Mouse (Mus musculus) forebrain, embryonic 15.5 days (tissue): Measurements from ENCODE around the gene BC005537. TPM values are rescaled to one million over a fixed set of nuclear protein-coding genes. Genes with fewer than 3 reads are reported as not detected.
"Not testable (repeated sequence)": the region's sequence is repeated elsewhere in the genome, so short reads cannot be mapped to it uniquely, and the experiment has no call there.

Experiments used
- ATAC-seq: fragments of 200-750 bp; cut with Nextera tagmentation; replicated peaks from 2 replicates; pipeline ENCODE4 v1.8.0; 2017; ENCODE audit warnings: mild to moderate bottlenecking, moderate TSS enrichment, moderate library complexity
- H3K27ac ChIP-seq: fragments of 300-500 bp; sonication (generic); replicated peaks from 2 replicates; pipeline ENCODE4 v1.5.1; 2015; ENCODE audit warnings: mild to moderate bottlenecking, inconsistent platforms
- H3K27me3 ChIP-seq: fragments of 300-500 bp; sonication (generic); 2 replicates; pipeline ENCODE4 v1.6.1; 2015; ENCODE audit warnings: inconsistent platforms
- H3K36me3 ChIP-seq: fragments of 300-500 bp; sonication (generic); 2 replicates; pipeline ENCODE4 v1.6.1; 2015; ENCODE audit warnings: mild to moderate bottlenecking, inconsistent platforms
- H3K4me1 ChIP-seq: fragments of 300-500 bp; sonication (generic); 2 replicates; pipeline ENCODE4 v1.6.1; 2015; ENCODE audit warnings: inconsistent platforms
- H3K4me2 ChIP-seq: fragments of 300-500 bp; sonication (generic); replicated peaks from 2 replicates; pipeline ENCODE4 v1.6.1; 2015; ENCODE audit warnings: mild to moderate bottlenecking, inconsistent platforms
- H3K4me3 ChIP-seq: fragments of 300-500 bp; sonication (generic); 2 replicates; pipeline ENCODE4 v1.5.1; 2015; ENCODE audit warnings: mild to moderate bottlenecking, inconsistent platforms
- H3K9ac ChIP-seq: fragments of 300-500 bp; sonication (generic); replicated peaks from 2 replicates; pipeline ENCODE4 v1.6.1; 2015; ENCODE audit warnings: mild to moderate bottlenecking, inconsistent platforms
- H3K9me3 ChIP-seq: fragments of 300-500 bp; sonication (generic); 2 replicates; pipeline ENCODE4 v1.6.1; 2016; ENCODE audit warnings: inconsistent platforms
- WGBS: fragments of 180-500 bp; shearing (Covaris S2); methylation state at CpG from one replicate; pipeline ENCODE4 v1.1.7; 2015; ENCODE audit warnings: mixed read lengths; 5-methylcytosine and 5-hydroxymethylcytosine counted together
- polyA plus RNA-seq: library from polyadenylated mRNA; unstranded; fragments of >200 nt; fragmentation: Nextera tagmentation; extraction: Ambion mirVana; gene quantifications from 2 replicates; pipeline ENCODE4 v1.2.1, GENCODE M21; 2015

Gene BC005537
- polyA plus RNA-seq, 1 experiment from 2014 or later: 30.8 TPM

GRCm38 (mm10) chr13:24830756-24831352, 29.4 kb downstream of the BC005537 start:
- Histone ChIP-seq H3K27ac (peak overlapping the region; percentile 92; the same call in 1 of the 2 replicates), H3K9me3 (no peaks in the 10 kb centered on the region), H3K4me2 (peak overlapping the region; percentile 62), H3K4me1 (peaks cover 32% of the 10 kb centered on the region), H3K36me3 (no peaks in the 10 kb centered on the region), H3K4me3 (peak overlapping the region; percentile 77), H3K9ac (peak overlapping the region; percentile 58), H3K27me3 (no peaks in the 10 kb centered on the region)
- no peak for ATAC-seq
- WGBS: 3% methylated on average over 20 of the region's 20 CpGs

GRCm38 (mm10) chr13:24831353-24832130, 30.1 kb downstream of the BC005537 start, which contains the start of the genes Acot13 and Tdp2:
TSS of gene Acot13 (minus strand) at chr13:24831540.
TSS of gene Tdp2 (plus strand) at chr13:24831679.
- H3K9ac ChIP-seq: peak within 1 kb of the TSS; percentile 89
- peak within 1 kb of the TSS; percentile 77 for H3K4me3 ChIP-seq
- 0 out of 2 replicates have a peak, but pooled peaks cover 2% of the 10 kb centered on the region for H3K36me3 ChIP-seq
- under 1% methylated on average over 89 of the region's 90 CpGs for WGBS
- ATAC-seq: peak; percentile 98
- H3K27ac ChIP-seq: peak within 1 kb of the TSS; percentile 92
- no peaks in the 10 kb centered on the region for H3K9me3 ChIP-seq
- peak within 1 kb of the TSS; percentile 62 for H3K4me2 ChIP-seq
- peaks cover 32% of the 10 kb centered on the region for H3K4me1 ChIP-seq
- no peaks in the 10 kb centered on the region for H3K27me3 ChIP-seq

- H3K36me3 ChIP-seq: 0 out of 2 replicates have a peak, but pooled peaks cover 2% of the 10 kb centered on the region
- no peaks in the 10 kb centered on the region for H3K9me3 ChIP-seq
- 4% methylated on average over 21 of the region's 21 CpGs for WGBS
- peak overlapping the region; percentile 62 for H3K4me2 ChIP-seq
- H3K4me1 ChIP-seq: peaks cover 32% of the 10 kb centered on the region
- H3K27ac ChIP-seq: peak overlapping the region; percentile 92
- peak overlapping the region; percentile 89 for H3K9ac ChIP-seq
- peak overlapping the region; percentile 77 for H3K4me3 ChIP-seq
- no peaks in the 10 kb centered on the region for H3K27me3 ChIP-seq
- peak; percentile 30 for ATAC-seq
Observed at GRCm38 (mm10) chr13:24832131-24832810, 30.8 kb downstream of the BC005537 start.

GRCm38 (mm10) chr13:24832811-24833155, 31.3 kb downstream of the BC005537 start:
- 58% methylated on average over 2 of the region's 2 CpGs for WGBS
- ATAC-seq: no peak
- peak overlapping the region; percentile 77 for H3K4me3 ChIP-seq

GRCm38 (mm10) chr13:24837765-24838164, 36.3 kb downstream of the BC005537 start:
- not testable (repeated sequence) for H3K27ac ChIP-seq, H3K27me3 ChIP-seq, H3K4me3 ChIP-seq, H3K9me3 ChIP-seq, H3K9ac ChIP-seq, H3K4me2 ChIP-seq, ATAC-seq
- peaks cover 20% of the 10 kb centered on the region for H3K4me1 ChIP-seq
- H3K36me3 ChIP-seq: peaks cover 13% of the 10 kb centered on the region; the same call in 1 of the 2 replicates
- 86% methylated on average over 8 of the region's 8 CpGs for WGBS

More at GRCm38 (mm10) chr13:24832811-24833155, 31.3 kb downstream of the BC005537 start:
- H3K27ac ChIP-seq: no peak overlapping the region
- H3K9me3 ChIP-seq: no peaks in the 10 kb centered on the region
- H3K36me3 ChIP-seq: 0 out of 2 replicates have a peak, but pooled peaks cover 2% of the 10 kb centered on the region
- H3K27me3 ChIP-seq: no peaks in the 10 kb centered on the region
- peaks cover 32% of the 10 kb centered on the region for H3K4me1 ChIP-seq
- H3K9ac ChIP-seq: peak overlapping the region; percentile 89
- peak overlapping the region; percentile 62 for H3K4me2 ChIP-seq

- WGBS: 82% methylated on average over 3 of the region's 3 CpGs
- ATAC-seq: no peak
- Histone ChIP-seq H3K9ac (no peak overlapping the region), H3K4me3 (no peak overlapping the region), H3K27ac (no peak overlapping the region), H3K27me3 (no peaks in the 10 kb centered on the region), H3K36me3 (peaks cover 13% of the 10 kb centered on the region; the same call in 1 of the 2 replicates), H3K9me3 (no peaks in the 10 kb centered on the region), H3K4me1 (peaks cover 3% of the 10 kb centered on the region; the same call in 1 of the 2 replicates), H3K4me2 (no peak overlapping the region)
Observed at GRCm38 (mm10) chr13:24839831-24840230, 38.4 kb downstream of the BC005537 start.

- Histone ChIP-seq H3K9ac (no peak overlapping the region), H3K36me3 (peaks cover 11% of the 10 kb centered on the region; the same call in 1 of the 2 replicates), H3K9me3 (no peaks in the 10 kb centered on the region), H3K27ac (no peak overlapping the region), H3K4me2 (no peak overlapping the region), H3K4me1 (peaks cover 14% of the 10 kb centered on the region), H3K4me3 (no peak overlapping the region), H3K27me3 (no peaks in the 10 kb centered on the region)
- WGBS: 92% methylated on average over 3 of the region's 3 CpGs
- no peak for ATAC-seq
Observed at GRCm38 (mm10) chr13:24841702-24842101, 40.2 kb downstream of the BC005537 start.

GRCm38 (mm10) chr13:24844983-24845955, 43.8 kb downstream of the BC005537 start, which contains the start of gene D130043K22Rik:
TSS of gene D130043K22Rik (plus strand) at chr13:24845135.
- Histone ChIP-seq H3K36me3 (peaks cover 11% of the 10 kb centered on the region; the same call in 1 of the 2 replicates), H3K27me3 (no peaks in the 10 kb centered on the region), H3K4me3 (peak within 1 kb of the TSS; percentile 63), H3K4me2 (peak within 1 kb of the TSS; percentile 93), H3K9me3 (no peaks in the 10 kb centered on the region), H3K27ac (no peak within 1 kb of the TSS), H3K4me1 (peaks cover 14% of the 10 kb centered on the region), H3K9ac (peak within 1 kb of the TSS; percentile 61)
- WGBS: 8% methylated on average over 40 of the region's 40 CpGs
- ATAC-seq: peak; percentile 98

- H3K27ac ChIP-seq: no peak overlapping the region
- WGBS: 85% methylated on average over 4 of the region's 4 CpGs
- ATAC-seq: no peak
Observed at GRCm38 (mm10) chr13:24849318-24849717, 47.9 kb downstream of the BC005537 start.

GRCm38 (mm10) chr13:24851989-24852388, 50.5 kb downstream of the BC005537 start:
- Histone ChIP-seq H3K9me3 (no peaks in the 10 kb centered on the region), H3K27ac (no peak overlapping the region), H3K4me3 (no peak overlapping the region), H3K36me3 (no peaks in the 10 kb centered on the region), H3K9ac (no peak overlapping the region), H3K4me2 (no peak overlapping the region), H3K27me3 (no peaks in the 10 kb centered on the region), H3K4me1 (no peaks in the 10 kb centered on the region)
- 91% methylated on average over 2 of the region's 2 CpGs for WGBS
- no peak for ATAC-seq

More at GRCm38 (mm10) chr13:24849318-24849717, 47.9 kb downstream of the BC005537 start:
- H3K9ac ChIP-seq: no peak overlapping the region
- no peaks in the 10 kb centered on the region for H3K36me3 ChIP-seq
- no peaks in the 10 kb centered on the region for H3K27me3 ChIP-seq
- H3K4me1 ChIP-seq: peaks cover 14% of the 10 kb centered on the region
- no peak overlapping the region for H3K4me2 ChIP-seq
- H3K9me3 ChIP-seq: no peaks in the 10 kb centered on the region
- no peak overlapping the region for H3K4me3 ChIP-seq

- H3K4me2 ChIP-seq: no peak overlapping the region
- no peaks in the 10 kb centered on the region for H3K27me3 ChIP-seq
- no peak for ATAC-seq
- H3K27ac ChIP-seq: no peak overlapping the region
- H3K4me3 ChIP-seq: no peak overlapping the region
- H3K4me1 ChIP-seq: no peaks in the 10 kb centered on the region
- H3K9me3 ChIP-seq: no peaks in the 10 kb centered on the region
- no peaks in the 10 kb centered on the region for H3K36me3 ChIP-seq
- WGBS: 86% methylated on average over 3 of the region's 3 CpGs
- no peak overlapping the region for H3K9ac ChIP-seq
Observed at GRCm38 (mm10) chr13:24852570-24852969, 51.1 kb downstream of the BC005537 start.
